Mouse (Mus musculus): Measurements from ENCODE around the gene Vps26c. TPM values are rescaled to one million over a fixed set of nuclear protein-coding genes. Genes with fewer than 3 reads are reported as not detected.

The Vps26c gene
- polyA plus RNA-seq, 1 experiment from 2014 or later: 93.4 TPM

Other genes with a start within 250 kb of the Vps26c start
- gene Hlcs, start 213.3 kb downstream of the Vps26c start, polyA plus RNA-seq (2015; fragmentation: Nextera tagmentation; extraction: Ambion mirVana): 8.3 and 8.7 TPM in 2 replicates
- gene Ripply3, start 198.4 kb downstream of the Vps26c start, polyA plus RNA-seq (2015; fragmentation: Nextera tagmentation; extraction: Ambion mirVana): 0.81 and 0.88 TPM in 2 replicates
- gene Ttc3, start 156.2 kb downstream of the Vps26c start, polyA plus RNA-seq (2015; fragmentation: Nextera tagmentation; extraction: Ambion mirVana): 804 and 915 TPM in 2 replicates
- 119 and 129 TPM in 2 replicates for gene Pigp, start 155.0 kb downstream of the Vps26c start, polyA plus RNA-seq (2015; fragmentation: Nextera tagmentation; extraction: Ambion mirVana)
- 8.9 and 9.5 TPM in 2 replicates for gene Dyrk1a, start 43.2 kb upstream of the Vps26c start, polyA plus RNA-seq (2015; fragmentation: Nextera tagmentation; extraction: Ambion mirVana)

Data from neural tube, embryonic 15.5 days (tissue).